13 mouse cellular contexts compared by ENCODE assay signal in the genomic region with DNA sequence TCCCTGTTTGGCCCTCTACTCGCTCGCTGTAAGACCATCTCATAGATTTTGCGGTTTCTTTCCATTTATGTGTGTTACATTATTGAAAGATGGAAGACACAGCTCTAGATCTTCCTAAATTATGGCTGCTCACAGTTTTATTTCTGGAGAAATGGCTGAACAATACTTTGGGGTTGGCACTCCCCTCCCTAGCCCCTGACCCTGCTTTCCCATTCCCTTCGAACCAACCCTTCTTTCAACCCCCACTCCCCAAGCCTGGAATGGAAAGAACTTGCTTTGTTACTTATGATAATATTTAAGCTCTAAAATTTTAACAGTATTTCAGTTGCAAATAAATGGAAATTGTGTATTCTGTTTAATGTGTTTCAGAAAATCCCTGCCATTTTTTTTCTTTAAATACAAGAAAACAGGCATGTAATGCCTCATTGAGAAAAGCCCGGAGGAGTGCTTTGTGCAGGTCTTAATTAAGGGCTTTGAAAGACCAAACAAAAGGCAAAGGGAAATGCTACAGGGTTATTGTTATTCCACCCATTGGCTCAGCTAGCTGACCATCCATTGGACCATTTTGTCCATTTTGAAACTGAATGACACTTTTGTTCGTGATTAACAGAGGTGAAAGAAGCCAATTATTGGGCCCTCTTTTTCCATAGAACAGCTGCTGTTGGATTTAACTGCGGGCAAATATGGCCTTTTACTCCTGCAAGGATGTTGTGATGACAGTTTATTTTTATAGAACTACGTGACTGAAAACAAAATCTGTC. TPM values are rescaled to one million over a fixed set of nuclear protein-coding genes. Genes with fewer than 3 reads are reported as not detected.
DNase-seq lines count a peak whose midpoint lies in the region; ATAC-seq and TF ChIP-seq lines count a peak whose summit lies in the region.
"Had no signal": no experiment of that assay in that cellular context is flagged by ENCODE, and none has a peak within 500 bp of the region (broad histone marks: within the 10 kb centered on the region; RNA-seq: fewer than 3 reads in every experiment).

No protein-coding gene starts in this region.

- no peak overlapping the region for H3K9ac ChIP-seq in kidney, postnatal 0 days (ENCODE audit: low read depth, low read length)
- no peak overlapping the region for H3K9ac ChIP-seq in hindbrain, embryonic 13.5 days
- no peak overlapping the region for H3K9ac ChIP-seq in neural tube, embryonic 13.5 days
- H3K9ac ChIP-seq in heart, embryonic 11.5 days (ENCODE audit: low read depth, low read length): no peak overlapping the region
- no peak overlapping the region for H3K9ac ChIP-seq in kidney, embryonic 16.5 days (replicated peaks; ENCODE audit: low read length)
- H3K9ac ChIP-seq: liver, embryonic 15.5 days had no signal

- ATAC-seq in kidney, postnatal 0 days (replicated peaks; ENCODE audit: low FRiP score, low read depth): no peak; the same call in 1 of the 2 replicates
- peak; percentile 71 for ATAC-seq in hindbrain, embryonic 13.5 days (ENCODE audit: low FRiP score)
- ATAC-seq in neural tube, embryonic 13.5 days (ENCODE audit: low read depth): peak; percentile 67; the same call in 1 of the 2 replicates
- ATAC-seq in heart, embryonic 11.5 days (replicated peaks; ENCODE audit: insufficient number of reproducible peaks, low FRiP score, low TSS enrichment): no peak
- ATAC-seq in kidney, embryonic 16.5 days (ENCODE audit: low FRiP score, low TSS enrichment): no peak

- WGBS in kidney, postnatal 0 days: 52% methylated on average over 8 of the region's 8 CpGs
- 16% methylated on average over 8 of the region's 8 CpGs for WGBS in hindbrain, embryonic 13.5 days
- WGBS in neural tube, embryonic 13.5 days: 14% methylated on average over 8 of the region's 8 CpGs
- 84% methylated on average over 8 of the region's 8 CpGs for WGBS in heart, embryonic 11.5 days (ENCODE audit: insufficient replicate concordance)
- 54% methylated on average over 8 of the region's 8 CpGs for WGBS in kidney, embryonic 16.5 days

- no peaks in the 10 kb centered on the region for H3K27me3 ChIP-seq in kidney, postnatal 0 days (ENCODE audit: insufficient read depth, low read length)
- no peaks in the 10 kb centered on the region for H3K27me3 ChIP-seq in hindbrain, embryonic 13.5 days
- H3K27me3 ChIP-seq in neural tube, embryonic 13.5 days: no peaks in the 10 kb centered on the region
- H3K27me3 ChIP-seq in heart, embryonic 11.5 days (ENCODE audit: control insufficient read depth, insufficient read depth, low read length): no peaks in the 10 kb centered on the region
- H3K27me3 ChIP-seq in kidney, embryonic 16.5 days (ENCODE audit: insufficient read depth, low read length): no peaks in the 10 kb centered on the region
- H3K27me3 ChIP-seq: embryonic facial prominence, embryonic 13.5 days; liver, embryonic 15.5 days had no signal

- DNase-seq in kidney, postnatal 0 days (ENCODE audit: low spot score): no peak
- no peak for DNase-seq in kidney, postnatal 14 days
- peak; percentile 46 for DNase-seq in embryo, embryonic 9.5 days (ENCODE audit: extremely low spot score)
- DNase-seq in gastrocnemius, postnatal 25 days: no peak
- DNase-seq: B cell, adult 2 months; gastrocnemius, postnatal 36 days had no signal

- no peak overlapping the region for H3K4me2 ChIP-seq in kidney, postnatal 0 days (ENCODE audit: low read length)
- H3K4me2 ChIP-seq in hindbrain, embryonic 13.5 days: peak overlapping the region; percentile 21; the same call in 1 of the 2 replicates
- peak overlapping the region; percentile 22 for H3K4me2 ChIP-seq in neural tube, embryonic 13.5 days
- H3K4me2 ChIP-seq in heart, embryonic 11.5 days: no peak overlapping the region
- H3K4me2 ChIP-seq in kidney, embryonic 16.5 days (replicated peaks; ENCODE audit: low read depth, low read length): no peak overlapping the region
- H3K4me2 ChIP-seq: embryonic facial prominence, embryonic 13.5 days; liver, embryonic 15.5 days had no signal

- H3K4me3 ChIP-seq in kidney, postnatal 0 days (replicated peaks; ENCODE audit: low read depth, low read length): no peak overlapping the region
- H3K4me3 ChIP-seq in hindbrain, embryonic 13.5 days: no peak overlapping the region
- no peak overlapping the region for H3K4me3 ChIP-seq in neural tube, embryonic 13.5 days
- no peak overlapping the region for H3K4me3 ChIP-seq in heart, embryonic 11.5 days (ENCODE audit: low read depth, low read length)
- no peak overlapping the region for H3K4me3 ChIP-seq in kidney, embryonic 16.5 days (ENCODE audit: low read length)
- H3K4me3 ChIP-seq: embryonic facial prominence, embryonic 13.5 days; liver, embryonic 15.5 days had no signal

- no peaks in the 10 kb centered on the region for H3K9me3 ChIP-seq in kidney, postnatal 0 days (replicated peaks; ENCODE audit: low read length)
- no peaks in the 10 kb centered on the region for H3K9me3 ChIP-seq in hindbrain, embryonic 13.5 days
- no peaks in the 10 kb centered on the region for H3K9me3 ChIP-seq in neural tube, embryonic 13.5 days
- H3K9me3 ChIP-seq in heart, embryonic 11.5 days (replicated peaks; ENCODE audit: control insufficient read depth, low read length): no peaks in the 10 kb centered on the region
- H3K9me3 ChIP-seq in kidney, embryonic 16.5 days (ENCODE audit: low read length): no peaks in the 10 kb centered on the region
- H3K9me3 ChIP-seq: embryonic facial prominence, embryonic 13.5 days; liver, embryonic 15.5 days had no signal

- no peak for TF ChIP-seq CTCF in kidney, postnatal 0 days (IDR thresholded peaks at IDR 0.05; ENCODE audit: low read depth)

- H3K36me3 ChIP-seq in kidney, postnatal 0 days (ENCODE audit: insufficient read depth, low read length): no peaks in the 10 kb centered on the region
- no peaks in the 10 kb centered on the region for H3K36me3 ChIP-seq in hindbrain, embryonic 13.5 days
- no peaks in the 10 kb centered on the region for H3K36me3 ChIP-seq in neural tube, embryonic 13.5 days
- no peaks in the 10 kb centered on the region for H3K36me3 ChIP-seq in heart, embryonic 11.5 days (ENCODE audit: control insufficient read depth, insufficient read depth, low read length)
- no peaks in the 10 kb centered on the region for H3K36me3 ChIP-seq in kidney, embryonic 16.5 days (ENCODE audit: insufficient read depth, low read length)
- H3K36me3 ChIP-seq: embryonic facial prominence, embryonic 13.5 days; liver, embryonic 15.5 days had no signal

- H3K27ac ChIP-seq in kidney, postnatal 0 days: 0 out of 2 replicates have a peak overlapping the region, but pooled peaks have one; percentile 0
- H3K27ac ChIP-seq in hindbrain, embryonic 13.5 days: peak overlapping the region; percentile 81
- peak overlapping the region; percentile 70 for H3K27ac ChIP-seq in neural tube, embryonic 13.5 days (replicated peaks)
- H3K27ac ChIP-seq in heart, embryonic 11.5 days (ENCODE audit: low read depth, low read length): no peak overlapping the region
- no peak overlapping the region for H3K27ac ChIP-seq in kidney, embryonic 16.5 days (ENCODE audit: low read length)
- H3K27ac ChIP-seq: embryonic facial prominence, embryonic 13.5 days; liver, embryonic 15.5 days; stomach, postnatal 0 days had no signal

- peaks cover 5% of the 10 kb centered on the region for H3K4me1 ChIP-seq in kidney, postnatal 0 days (replicated peaks; ENCODE audit: insufficient read depth, low read length)
- peaks cover 37% of the 10 kb centered on the region for H3K4me1 ChIP-seq in hindbrain, embryonic 13.5 days (replicated peaks)
- peaks cover 41% of the 10 kb centered on the region for H3K4me1 ChIP-seq in neural tube, embryonic 13.5 days (replicated peaks)
- peaks cover 22% of the 10 kb centered on the region for H3K4me1 ChIP-seq in heart, embryonic 11.5 days (ENCODE audit: control insufficient read depth, insufficient read depth, low read length)
- H3K4me1 ChIP-seq in kidney, embryonic 16.5 days (ENCODE audit: insufficient read depth, low read length): peaks cover 40% of the 10 kb centered on the region
- H3K4me1 ChIP-seq: liver, embryonic 15.5 days had no signal

RNA-seq across cellular contexts. Expression of gene Lgr4, which starts 25.5 kb away (rescaled TPM):
- polyA plus RNA-seq in kidney, postnatal 0 days (2015; fragmentation: Nextera tagmentation; extraction: Ambion mirVana): 43.8 and 47.8 TPM in 2 replicates
- 9.5 and 10.5 TPM in 2 replicates for polyA plus RNA-seq in hindbrain, embryonic 13.5 days (2015; fragmentation: Nextera tagmentation; extraction: Ambion mirVana)
- polyA plus RNA-seq in neural tube, embryonic 13.5 days (2015; fragmentation: Nextera tagmentation; extraction: Ambion mirVana): 10.7 and 11.3 TPM in 2 replicates
- polyA plus RNA-seq in heart, embryonic 11.5 days (2014; fragmentation: Nextera tagmentation; extraction: Ambion mirVana): 12.9 and 14.0 TPM in 2 replicates
- total RNA-seq in gastrocnemius, postnatal 25 days (2021): 10 to 100 TPM; 21.0 TPM
- polyA plus RNA-seq in kidney, embryonic 16.5 days (2015; fragmentation: Nextera tagmentation; extraction: Ambion mirVana): 23.9 and 25.6 TPM in 2 replicates

RNA-seq across cellular contexts. Expression of gene Lin7c, which starts 52.3 kb away (rescaled TPM):
- 57.1 and 58.7 TPM in 2 replicates for polyA plus RNA-seq in kidney, postnatal 0 days (2015; fragmentation: Nextera tagmentation; extraction: Ambion mirVana)
- 176 and 180 TPM in 2 replicates for polyA plus RNA-seq in hindbrain, embryonic 13.5 days (2015; fragmentation: Nextera tagmentation; extraction: Ambion mirVana)
- 152 and 176 TPM in 2 replicates for polyA plus RNA-seq in neural tube, embryonic 13.5 days (2015; fragmentation: Nextera tagmentation; extraction: Ambion mirVana)
- 40.7 and 54.2 TPM in 2 replicates for polyA plus RNA-seq in heart, embryonic 11.5 days (2014; fragmentation: Nextera tagmentation; extraction: Ambion mirVana)
- total RNA-seq in gastrocnemius, postnatal 25 days (2021): 10 to 100 TPM; 23.3 to 24.6 TPM
- polyA plus RNA-seq in kidney, embryonic 16.5 days (2015; fragmentation: Nextera tagmentation; extraction: Ambion mirVana): 70.5 and 76.5 TPM in 2 replicates

Comparison
In these comparisons a context has a peak if more than half of its experiments do, and no peak if none do; other contexts are left out.
1. H3K27ac ChIP-seq: peak in kidney, postnatal 0 days (single experiment), hindbrain, embryonic 13.5 days (single experiment) and neural tube, embryonic 13.5 days (single experiment); none in heart, embryonic 11.5 days (single experiment) and kidney, embryonic 16.5 days (single experiment).
2. ATAC-seq: peak in hindbrain, embryonic 13.5 days (single experiment) and neural tube, embryonic 13.5 days (single experiment); none in kidney, postnatal 0 days (single experiment), heart, embryonic 11.5 days (single experiment) and kidney, embryonic 16.5 days (single experiment).
3. H3K4me2 ChIP-seq: peak in hindbrain, embryonic 13.5 days (single experiment) and neural tube, embryonic 13.5 days (single experiment); none in kidney, postnatal 0 days (single experiment), heart, embryonic 11.5 days (single experiment) and kidney, embryonic 16.5 days (single experiment).